Mouse (Mus musculus) ES-Bruce4 (cell line): ENCODE data around the gene Gm49601. TPM values are rescaled to one million over a fixed set of nuclear protein-coding genes. Genes with fewer than 3 reads are reported as not detected.

Experiments used
- H3K27ac ChIP-seq: 2 replicates; pipeline ENCODE4 v1.5.1; 2012; ENCODE audit warnings: low read length, inconsistent platforms; ENCODE audit not compliant: insufficient read depth
- H3K27me3 ChIP-seq: 2 replicates; pipeline ENCODE4 v1.6.1; 2012; ENCODE audit warnings: mild to moderate bottlenecking, low read length, inconsistent platforms; ENCODE audit not compliant: control insufficient read depth, poor library complexity, insufficient read depth, severe bottlenecking
- H3K36me3 ChIP-seq: 2 replicates; pipeline ENCODE4 v1.6.1; 2012; ENCODE audit warnings: inconsistent platforms, mild to moderate bottlenecking, low read length, moderate library complexity; ENCODE audit not compliant: control insufficient read depth, poor library complexity, insufficient read depth, severe bottlenecking
- H3K4me1 ChIP-seq: one replicate; pipeline ENCODE4 v1.8.1; 2011; ENCODE audit warnings: low read length; ENCODE audit not compliant: control insufficient read depth, insufficient read depth
- H3K4me3 ChIP-seq: 2 replicates; pipeline ENCODE4 v1.5.1; 2011; ENCODE audit warnings: low read depth, mild to moderate bottlenecking, low read length
- H3K9ac ChIP-seq: 2 replicates; pipeline ENCODE4 v1.6.1; 2012; ENCODE audit warnings: low read depth, mild to moderate bottlenecking, inconsistent platforms; ENCODE audit not compliant: poor library complexity, severe bottlenecking
- H3K9me3 ChIP-seq: replicated peaks from 2 replicates; pipeline ENCODE4 v1.6.1; 2012; ENCODE audit warnings: mild to moderate bottlenecking, low read length, inconsistent platforms; ENCODE audit not compliant: control insufficient read depth, poor library complexity, insufficient read depth, severe bottlenecking
- CTCF ChIP-seq: IDR thresholded peaks from one replicate; pipeline ENCODE4 v1.8.1; 2011; ENCODE audit warnings: low read depth, low read length
- EP300 ChIP-seq: IDR thresholded peaks from 2 replicates; pipeline ENCODE4 v1.6.1; 2011; ENCODE audit warnings: low read depth, low read length; ENCODE audit not compliant: insufficient read depth
- POLR2A ChIP-seq: IDR thresholded peaks from one replicate; pipeline ENCODE4 v1.8.1; 2011; ENCODE audit warnings: low read length; ENCODE audit not compliant: insufficient read depth
- polyA plus RNA-seq: library from polyadenylated mRNA; stranded (reverse); fragments of >200 nt; gene quantifications from 2 replicates; pipeline ENCODE4 v1.2.4, GENCODE M21; 2011; ENCODE audit warnings: low read depth; ENCODE audit not compliant: missing spikeins, insufficient read depth, insufficient read length

Gm49601 gene
- polyA plus RNA-seq, 1 experiment: not detected

- Histone ChIP-seq H3K9me3 (no peaks in the 10 kb centered on the region), H3K36me3 (no peaks in the 10 kb centered on the region), H3K27ac (no peak overlapping the region), H3K4me1 (no peaks in the 10 kb centered on the region), H3K9ac (0 out of 2 replicates have a peak overlapping the region, but pooled peaks have one; percentile 7), H3K4me3 (peak overlapping the region; percentile 34), H3K27me3 (peaks cover 26% of the 10 kb centered on the region)
- TF ChIP-seq CTCF (no peak), POLR2A (no peak), EP300 (no peak)
Measured at GRCm38 (mm10) chr16:18591047-18592018, 34.9 kb downstream of the Gm49601 start.

- 0 out of 2 replicates have a peak within 1 kb of the TSS, but pooled peaks have one; percentile 7 for H3K9ac ChIP-seq
- H3K27me3 ChIP-seq: peaks cover 35% of the 10 kb centered on the region
- H3K9me3 ChIP-seq: no peaks in the 10 kb centered on the region
- H3K4me1 ChIP-seq: no peaks in the 10 kb centered on the region
- H3K27ac ChIP-seq: no peak within 1 kb of the TSS
- peak within 1 kb of the TSS; percentile 48 for H3K4me3 ChIP-seq
- no peaks in the 10 kb centered on the region for H3K36me3 ChIP-seq
- TF ChIP-seq CTCF: peak; percentile 35
- no peak for TF ChIP-seq EP300
- TF ChIP-seq POLR2A: no peak
Measured at GRCm38 (mm10) chr16:18589804-18590790, 36.1 kb downstream of the Gm49601 start, which contains the start of gene Tbx1. TSS of gene Tbx1 (minus strand) at chr16:18590671.

- Histone ChIP-seq H3K27ac (no peak overlapping the region), H3K4me3 (no peak overlapping the region), H3K4me1 (no peaks in the 10 kb centered on the region), H3K36me3 (no peaks in the 10 kb centered on the region), H3K9ac (0 out of 2 replicates have a peak overlapping the region, but pooled peaks have one; percentile 15), H3K9me3 (no peaks in the 10 kb centered on the region), H3K27me3 (peaks cover 40% of the 10 kb centered on the region)
- no peak for TF ChIP-seq POLR2A
- no peak for TF ChIP-seq EP300
- TF ChIP-seq CTCF: no peak
Measured at GRCm38 (mm10) chr16:18589080-18589621, 37.1 kb downstream of the Gm49601 start.

DNA sequence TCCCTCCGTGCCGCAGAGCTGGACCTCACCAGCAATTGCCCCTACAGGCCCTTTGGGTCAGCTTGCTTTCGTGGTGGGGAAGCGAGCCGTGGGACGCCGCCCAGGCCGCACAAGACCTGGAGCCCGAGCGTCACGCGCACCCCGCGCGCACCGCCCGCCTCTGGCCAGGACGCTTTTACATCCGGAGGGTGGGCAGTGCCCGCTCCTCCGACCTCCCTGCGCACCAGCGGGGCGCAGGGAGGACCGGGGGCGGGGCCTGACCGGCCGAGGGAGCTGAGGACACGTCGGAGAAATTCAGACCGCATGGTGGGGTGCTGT lies 37.5 kb downstream of the Gm49601 start:
- peaks cover 41% of the 10 kb centered on the region for H3K27me3 ChIP-seq
- no peaks in the 10 kb centered on the region for H3K9me3 ChIP-seq
- no peak overlapping the region for H3K27ac ChIP-seq
- peak overlapping the region; percentile 32; the same call in 1 of the 2 replicates for H3K4me3 ChIP-seq
- TF ChIP-seq CTCF: no peak
- no peak for TF ChIP-seq POLR2A
- TF ChIP-seq EP300: no peak
- peak overlapping the region; percentile 15; the same call in 1 of the 2 replicates for H3K9ac ChIP-seq
- no peaks in the 10 kb centered on the region for H3K4me1 ChIP-seq
- no peaks in the 10 kb centered on the region for H3K36me3 ChIP-seq

GRCm38 (mm10) chr16:18587847-18588737 lies 38.1 kb downstream of the Gm49601 start:
- TF ChIP-seq CTCF: no peak
- H3K27ac ChIP-seq: no peak overlapping the region
- no peaks in the 10 kb centered on the region for H3K4me1 ChIP-seq
- H3K9me3 ChIP-seq: no peaks in the 10 kb centered on the region
- no peaks in the 10 kb centered on the region for H3K36me3 ChIP-seq
- H3K9ac ChIP-seq: peak overlapping the region; percentile 15; the same call in 1 of the 2 replicates
- H3K27me3 ChIP-seq: peaks cover 47% of the 10 kb centered on the region
- H3K4me3 ChIP-seq: peak overlapping the region; percentile 32
